Mouse (Mus musculus): Measurements from ENCODE around the gene Tmem206. TPM values are rescaled to one million over a fixed set of nuclear protein-coding genes. Genes with fewer than 3 reads are reported as not detected.
A peak's percentile ranks its signal among the peaks of the same experiment; 100 is the strongest.

The Tmem206 gene
- 6.2 and 6.8 TPM in 2 replicates for total RNA-seq (2021)
- long read RNA-seq, experiment 1, transcript Tmem206-201 (8 exons, 2,246 nt) = major isoform, 12 of 14 reads
- long read RNA-seq, experiment 1, partial matches to known transcripts = 0 of 14 reads
- long read RNA-seq, experiment 1, other reads (novel, unspliced or antisense) = 2 of 14 reads
- long read RNA-seq, experiment 2, transcript Tmem206-201 (8 exons, 2,246 nt) = major isoform, 8 of 10 reads
- long read RNA-seq, experiment 2, partial matches to known transcripts = 0 of 10 reads
- long read RNA-seq, experiment 2, other reads (novel, unspliced or antisense) = 2 of 10 reads

DNA sequence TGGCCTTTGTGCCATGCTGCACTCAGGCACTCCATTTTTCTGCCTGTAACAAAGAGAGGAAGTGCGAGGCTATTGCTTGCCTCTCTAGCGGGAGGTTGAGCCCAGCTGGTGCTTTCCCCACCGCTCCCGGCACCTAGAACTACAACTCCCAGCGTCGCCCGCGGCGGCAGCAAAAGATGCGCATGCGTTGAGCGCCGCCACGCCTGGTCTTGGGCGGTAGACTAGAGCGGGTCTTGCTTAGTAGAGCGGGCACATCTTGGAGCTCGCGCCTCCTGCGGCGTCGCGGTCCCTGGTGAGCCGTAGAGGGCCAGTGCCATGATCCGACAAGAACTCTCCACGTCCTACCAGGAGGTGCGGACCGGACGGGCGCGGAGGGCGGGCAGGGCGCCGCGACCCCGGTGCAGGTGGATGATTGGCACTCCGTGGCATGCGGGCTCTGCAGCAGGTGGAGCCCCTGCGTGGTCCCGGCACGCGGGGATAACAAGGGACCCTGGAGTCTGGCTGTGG is at the start of gene Tmem206:
Gene Tmem206, plus strand, starts transcription at position 187 of the 507 bp plus-strand sequence.
- DNase-seq = peak; percentile 96

DNA sequence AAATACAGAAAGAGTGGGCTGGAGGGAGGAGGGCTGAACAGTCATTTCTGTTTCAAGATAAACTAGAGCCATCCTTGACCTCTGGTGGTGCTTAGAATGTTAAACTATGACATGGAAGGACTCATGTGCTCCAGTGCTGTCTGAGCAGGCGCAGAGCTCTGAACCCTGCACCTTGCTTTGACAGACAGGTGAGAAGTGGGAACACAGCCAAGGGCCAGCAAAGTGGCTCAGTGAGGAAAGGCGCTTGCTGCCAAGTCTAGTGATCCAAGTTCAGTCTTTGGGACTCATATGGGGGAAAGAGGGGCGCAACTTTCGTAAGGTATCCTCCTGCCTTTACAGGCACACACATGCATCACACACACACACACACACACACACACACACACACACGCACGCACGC is 49.5 kb upstream of the Tmem206 start:
- no peak for DNase-seq

DNA sequence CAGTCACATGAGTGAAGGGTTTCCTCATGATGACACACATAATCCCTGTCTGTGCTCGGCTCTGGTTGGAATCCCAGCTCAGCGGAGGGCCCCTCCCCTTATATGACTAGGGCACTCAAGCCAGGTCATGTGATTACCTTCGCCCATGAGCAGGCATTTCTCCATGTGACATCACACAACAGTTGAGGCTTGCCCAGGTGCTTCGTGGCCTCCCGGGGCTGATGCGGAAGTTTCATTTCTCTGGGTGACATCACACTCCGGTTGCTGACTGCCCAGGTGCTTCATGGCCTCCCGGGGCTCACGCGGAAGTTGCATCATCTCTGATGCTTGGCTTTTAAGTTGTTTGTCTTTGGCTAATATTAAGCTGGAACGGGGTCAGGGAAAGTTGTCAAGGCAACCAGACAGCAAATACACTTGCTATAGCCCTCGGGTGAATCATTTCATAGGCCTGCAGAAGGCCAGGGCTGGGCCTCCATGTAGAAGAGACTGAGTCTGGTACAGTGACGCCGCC is 48.1 kb upstream of the Tmem206 start:
- DNase-seq = peak; percentile 60

DNA sequence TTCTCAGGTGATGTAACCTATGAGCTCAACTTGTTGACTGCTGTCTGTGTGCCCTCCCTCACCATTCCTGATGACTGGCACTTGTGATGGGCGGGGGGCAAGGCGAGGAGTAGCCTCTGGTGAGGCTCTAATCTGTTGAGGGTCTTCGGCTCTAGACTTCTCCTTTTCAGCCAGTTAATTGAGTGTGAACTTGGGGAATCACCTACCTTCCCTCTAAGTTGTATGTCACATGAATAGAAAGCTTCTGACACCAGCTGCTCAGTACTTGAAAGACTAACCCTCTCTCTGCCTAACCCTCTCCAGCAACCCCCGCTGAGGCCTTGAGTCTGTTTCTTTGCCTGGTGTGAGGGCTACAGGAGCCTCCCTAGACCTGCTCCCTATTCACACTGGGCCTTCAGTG is 47.4 kb upstream of the Tmem206 start:
- no peak for DNase-seq

DNA sequence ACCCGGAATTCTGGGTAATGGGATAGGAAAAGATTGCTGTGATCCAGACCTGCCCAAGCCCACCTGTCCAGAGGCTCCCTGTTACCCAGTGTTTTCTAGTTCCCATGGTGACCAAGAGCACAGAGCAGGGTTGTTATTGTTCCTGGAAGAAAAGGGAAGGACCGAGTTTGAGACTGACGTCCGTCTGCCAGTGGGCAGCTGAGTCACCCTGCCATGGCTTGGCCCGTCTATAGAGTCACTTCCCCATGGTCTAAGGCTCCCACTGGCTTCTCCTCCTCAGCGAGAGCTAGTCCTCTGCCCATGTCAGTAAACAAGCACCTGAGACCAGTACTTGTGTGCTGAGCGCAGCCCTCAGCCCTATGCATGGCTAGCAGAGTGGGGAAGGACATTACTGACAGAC is 44.5 kb upstream of the Tmem206 start:
- DNase-seq = no peak

DNA sequence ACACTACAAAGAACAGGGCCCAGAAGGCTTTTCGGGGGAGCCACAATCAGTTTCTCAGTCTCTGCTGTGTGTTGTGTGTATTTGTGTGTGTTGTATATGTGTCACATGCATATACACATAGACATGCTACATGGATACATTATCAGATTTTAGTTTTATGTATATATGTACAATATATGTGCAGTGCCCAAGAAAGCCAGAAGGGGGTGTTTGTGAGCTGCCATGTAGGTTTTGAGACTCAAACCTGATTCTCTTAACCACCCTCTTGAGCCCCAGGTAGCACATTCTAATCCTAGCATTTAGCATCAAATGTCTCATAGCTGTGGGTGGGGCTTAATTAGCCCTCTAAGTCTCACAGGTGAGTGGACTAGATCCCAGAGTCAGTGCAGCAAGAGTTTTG is 43.4 kb upstream of the Tmem206 start:
- DNase-seq = no peak

DNA sequence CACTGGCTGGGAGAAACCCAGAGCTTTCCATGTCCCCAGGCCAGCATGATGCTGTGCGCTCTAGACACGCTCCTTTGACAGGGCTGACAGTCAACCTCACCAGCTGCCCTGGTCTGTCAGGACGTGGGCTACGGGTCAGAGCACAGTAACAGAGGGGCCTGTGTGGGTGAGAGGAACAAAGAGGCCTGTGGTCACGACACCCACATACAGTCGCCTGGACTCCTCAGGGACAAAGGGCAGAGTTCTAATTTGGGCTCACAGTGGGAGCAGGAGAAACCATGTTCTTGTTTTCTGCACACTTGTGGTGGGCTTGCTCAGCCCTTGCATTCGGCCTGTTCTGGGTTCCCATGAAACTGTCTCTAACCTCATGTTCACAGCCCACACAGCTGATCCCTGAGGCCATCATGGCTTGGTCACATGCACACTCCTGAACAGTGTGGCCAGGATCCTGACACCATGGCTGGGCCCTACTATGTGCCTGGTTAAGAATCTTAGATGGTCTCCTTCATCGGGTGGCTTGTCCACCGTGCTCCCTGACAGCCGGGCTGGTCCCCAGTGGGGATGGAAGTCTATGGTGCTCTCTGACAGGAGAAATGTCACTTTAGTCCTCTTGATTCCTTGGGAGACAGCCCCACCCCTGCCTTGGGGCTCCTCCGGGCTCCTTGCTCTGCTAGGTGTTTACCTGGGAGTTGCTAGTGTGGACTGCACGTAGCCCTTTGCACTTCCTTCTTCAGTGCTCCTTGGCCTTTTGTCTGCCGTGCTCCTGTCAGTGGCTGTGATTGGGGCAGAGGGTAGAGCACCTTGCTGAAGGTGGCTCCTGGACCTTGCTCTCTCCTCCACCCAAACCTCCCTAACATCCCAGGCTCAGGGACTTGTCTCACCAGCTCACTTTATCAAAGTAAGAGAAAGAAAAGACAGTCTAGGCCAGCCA is 42.3 kb upstream of the Tmem206 start:
- no peak for DNase-seq

DNA sequence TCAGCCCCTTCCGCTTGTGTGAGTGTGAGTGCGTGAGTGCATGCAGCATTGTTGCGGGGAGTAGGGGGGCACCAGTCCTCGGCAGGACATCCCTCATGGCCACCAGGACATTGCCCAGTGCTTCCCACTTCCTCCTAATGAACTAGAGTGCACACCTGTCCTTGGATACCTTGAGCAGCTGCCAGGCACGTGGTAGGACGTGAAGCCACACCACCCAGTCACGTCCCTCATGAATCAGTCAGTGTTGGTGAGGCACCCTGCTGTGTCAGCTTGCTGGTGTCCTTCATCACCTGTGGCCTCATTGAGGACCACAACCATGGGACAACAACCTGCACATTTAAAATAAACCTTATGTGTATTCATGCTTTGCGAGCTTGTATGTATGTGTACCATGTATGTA is 41.2 kb upstream of the Tmem206 start:
- DNase-seq = no peak

DNA sequence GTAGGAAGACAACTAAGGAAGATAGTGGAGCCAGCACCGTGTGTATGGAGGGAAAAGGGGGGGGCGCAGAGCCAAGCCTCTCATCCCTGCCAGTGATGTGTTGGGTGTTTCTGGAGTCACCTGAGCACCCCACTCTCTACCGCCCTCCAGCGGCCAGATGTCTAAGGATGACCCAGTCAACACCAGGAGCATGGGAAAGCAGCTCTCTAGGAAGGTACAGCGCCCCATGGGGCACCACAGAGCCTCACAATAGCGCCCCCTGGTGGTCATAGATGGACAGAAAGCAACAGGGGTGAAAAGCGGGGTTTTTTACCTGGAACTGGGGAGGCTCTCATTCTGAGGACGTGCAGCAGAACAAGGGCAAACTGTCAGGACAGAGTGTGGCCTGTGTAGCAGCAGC is 37.0 kb upstream of the Tmem206 start:
- peak; percentile 88 for DNase-seq

DNA sequence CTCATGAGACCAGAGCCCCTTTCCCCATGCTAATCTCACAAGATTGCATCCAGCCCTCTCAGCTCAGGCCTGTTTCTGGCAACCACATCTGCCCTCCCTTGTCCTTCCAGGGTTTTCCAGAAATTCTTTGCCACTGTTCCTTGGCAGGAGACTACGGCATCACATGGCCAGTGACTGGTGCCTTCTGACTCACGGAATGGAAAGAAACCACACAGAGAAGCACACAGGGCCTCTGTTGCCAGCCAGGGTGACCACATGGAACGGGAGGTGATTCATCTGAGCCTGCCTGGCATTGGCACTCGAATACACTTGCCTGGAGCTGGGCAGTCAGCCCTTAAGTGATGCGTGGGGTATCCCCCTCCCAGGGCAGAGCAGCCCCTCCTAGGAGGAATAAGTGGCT is 33.4 kb upstream of the Tmem206 start:
- peak; percentile 92 for DNase-seq

DNA sequence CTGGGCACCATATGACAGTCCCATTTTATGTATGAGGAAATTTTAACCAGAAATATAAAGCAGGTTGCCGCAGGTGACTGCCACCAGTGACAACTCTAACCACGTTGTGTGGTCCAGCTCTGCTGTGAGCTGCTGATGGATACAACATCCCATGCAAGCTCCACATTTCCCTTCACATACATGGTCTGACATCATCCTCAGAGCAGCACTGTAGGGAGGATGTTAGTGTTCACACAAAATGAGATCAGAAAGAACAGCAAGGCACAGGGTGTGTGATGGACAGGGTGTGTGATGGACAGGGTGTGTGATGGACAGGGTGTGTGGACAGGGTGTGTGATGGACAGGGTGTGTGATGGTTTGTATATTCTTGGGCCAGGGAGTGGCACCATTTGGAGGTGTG is 32.7 kb upstream of the Tmem206 start:
- DNase-seq = no peak

DNA sequence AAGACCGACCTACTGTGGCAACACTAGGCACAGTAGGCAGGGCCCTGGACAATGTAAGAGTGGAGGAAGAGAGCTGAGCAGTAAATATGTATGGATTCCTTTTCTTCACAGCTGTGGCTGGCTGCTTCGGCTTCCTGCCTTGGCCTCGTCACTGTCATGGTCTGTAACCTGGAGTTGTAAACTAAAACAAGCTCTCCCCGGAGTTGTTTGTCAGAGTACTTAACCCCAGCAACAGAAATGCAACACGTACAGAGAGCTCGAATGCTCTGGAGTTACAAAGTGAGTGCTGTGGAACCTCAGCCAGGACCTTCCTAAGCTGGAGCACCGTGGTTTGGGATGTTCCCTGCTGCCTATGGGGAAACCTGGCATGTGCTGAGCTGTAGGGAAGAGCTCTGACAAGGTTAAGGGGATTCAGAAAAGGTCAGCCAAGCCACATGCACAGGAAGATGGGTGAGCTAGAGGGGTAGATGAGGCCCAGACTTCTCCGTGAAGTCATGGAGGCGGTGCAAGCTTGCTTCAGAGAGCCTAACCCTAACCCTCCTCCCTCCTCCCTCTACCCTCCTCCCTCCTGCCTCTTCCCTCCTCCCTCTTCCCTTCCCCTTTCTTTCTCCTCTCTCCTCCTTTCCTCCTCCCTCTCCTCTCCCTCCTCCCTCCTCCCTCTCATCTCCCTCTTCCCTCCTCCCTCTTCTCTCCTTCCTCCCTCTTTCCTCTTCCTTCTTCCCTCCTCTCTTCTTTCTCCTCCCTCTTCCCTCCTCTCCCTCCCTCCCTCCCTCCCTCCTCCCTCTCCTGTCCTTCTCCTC is 31.5 kb upstream of the Tmem206 start:
- no peak for DNase-seq

DNA sequence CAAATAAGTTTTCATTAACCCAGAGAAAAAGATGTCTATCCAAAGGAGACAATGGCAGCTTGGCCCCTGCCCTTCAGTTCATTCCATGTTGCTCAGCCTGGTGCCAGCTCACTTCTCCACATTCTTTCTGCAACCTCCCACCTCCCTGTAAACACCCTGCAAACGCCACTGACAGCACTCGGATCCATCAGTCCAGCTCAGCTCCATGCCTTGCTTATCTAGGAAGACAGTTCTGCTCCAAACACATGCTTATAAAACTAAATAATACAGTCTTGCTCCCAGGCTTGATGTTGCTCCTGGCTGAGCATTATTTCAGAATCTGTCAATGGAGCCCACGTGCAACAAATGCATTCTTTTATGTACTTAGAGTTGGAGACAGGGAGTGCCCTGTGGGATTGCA is 29.9 kb upstream of the Tmem206 start:
- DNase-seq = no peak

DNA sequence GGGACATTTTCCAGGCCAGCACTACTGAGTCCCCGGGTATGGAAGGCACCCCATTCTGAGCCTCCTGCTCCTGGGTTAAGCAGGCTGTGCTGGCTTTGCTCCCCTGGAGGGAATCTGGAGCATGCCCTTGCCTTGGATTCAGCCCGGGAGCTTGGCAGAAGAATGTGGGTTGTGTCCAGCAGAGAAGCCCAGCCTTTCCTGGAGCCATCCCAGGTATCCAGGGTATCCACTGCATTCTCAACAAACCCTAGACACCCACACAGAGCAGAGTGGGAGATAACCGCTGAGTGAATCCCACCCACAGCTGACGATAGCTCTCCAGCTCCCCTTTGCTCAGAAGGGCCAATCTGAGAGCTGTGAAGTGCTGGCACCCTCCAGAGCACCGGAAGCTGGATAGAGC is 29.3 kb upstream of the Tmem206 start:
- peak; percentile 83 for DNase-seq

DNA sequence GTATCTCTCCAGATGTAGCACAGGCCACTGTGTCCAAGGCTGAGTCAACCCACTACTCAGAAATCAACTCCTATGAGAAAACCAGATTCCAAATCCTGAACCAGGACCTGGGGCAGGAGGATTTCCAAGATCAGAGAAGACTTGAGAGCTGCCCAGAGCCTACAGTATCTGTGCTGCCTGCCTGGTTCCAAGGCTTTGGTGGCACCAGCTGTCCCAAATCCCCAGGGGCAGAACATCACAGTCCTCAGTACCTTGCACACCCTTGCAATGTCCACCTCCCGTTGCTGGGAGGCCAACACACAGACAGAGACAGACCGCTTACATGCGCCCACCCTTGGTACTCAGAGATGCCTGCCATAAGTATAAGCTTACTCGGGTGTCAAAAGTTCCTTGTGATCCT is 27.4 kb upstream of the Tmem206 start:
- no peak for DNase-seq

DNA sequence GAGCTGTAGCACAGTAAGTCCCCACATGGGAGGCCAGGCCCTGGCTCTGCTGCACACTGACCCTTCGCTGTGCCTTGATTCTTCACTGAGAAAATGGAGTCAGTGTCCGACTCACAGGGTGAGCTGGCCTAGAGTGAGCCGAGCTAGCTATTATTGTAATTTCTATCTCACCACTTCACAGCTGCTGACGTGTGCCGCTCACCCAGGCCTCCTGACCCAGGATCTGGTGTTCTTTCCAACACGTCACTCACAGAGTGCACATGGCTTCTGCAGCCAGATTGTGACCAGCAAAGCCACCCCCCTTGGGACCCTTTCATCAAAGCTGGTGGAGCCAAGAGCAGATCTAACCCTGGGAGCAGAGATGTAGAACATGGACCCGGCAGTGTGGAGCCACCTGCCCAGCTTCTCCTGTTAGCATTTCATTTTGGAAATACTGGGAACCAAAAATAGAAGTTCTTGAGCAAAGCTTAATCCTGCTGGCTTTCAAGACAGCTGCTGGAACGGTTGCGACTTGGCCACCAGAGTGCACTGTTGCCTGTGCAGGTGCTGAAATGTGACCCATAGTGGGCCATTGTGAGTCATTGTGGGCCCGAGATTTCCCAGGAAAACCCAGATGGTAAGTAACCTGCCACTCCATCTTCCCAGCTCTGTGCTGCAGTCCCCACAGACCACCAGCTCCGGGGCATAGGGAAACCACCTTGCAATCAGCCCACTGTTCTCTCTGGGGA is 26.3 kb upstream of the Tmem206 start:
- peak; percentile 82 for DNase-seq

DNA sequence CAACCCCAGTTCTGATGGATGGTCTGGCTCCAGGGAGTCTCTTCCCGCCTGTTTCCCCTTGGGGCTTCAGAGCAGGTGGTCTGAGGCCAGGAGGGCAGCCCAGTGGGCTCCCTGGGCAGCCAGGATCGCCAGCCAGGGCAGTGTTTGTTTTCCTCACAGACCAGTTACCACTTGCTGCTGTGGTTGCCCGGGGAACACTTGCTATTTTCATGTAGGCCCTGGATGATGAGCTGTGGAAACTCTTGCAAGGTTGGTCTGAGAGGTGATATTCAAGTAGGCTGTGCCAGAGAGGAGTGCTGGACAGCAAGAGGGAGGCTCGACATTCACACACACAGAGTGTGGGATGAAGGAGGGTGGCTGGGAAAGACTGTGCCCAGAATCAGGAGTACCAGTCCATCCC is 23.8 kb upstream of the Tmem206 start:
- no peak for DNase-seq

DNA sequence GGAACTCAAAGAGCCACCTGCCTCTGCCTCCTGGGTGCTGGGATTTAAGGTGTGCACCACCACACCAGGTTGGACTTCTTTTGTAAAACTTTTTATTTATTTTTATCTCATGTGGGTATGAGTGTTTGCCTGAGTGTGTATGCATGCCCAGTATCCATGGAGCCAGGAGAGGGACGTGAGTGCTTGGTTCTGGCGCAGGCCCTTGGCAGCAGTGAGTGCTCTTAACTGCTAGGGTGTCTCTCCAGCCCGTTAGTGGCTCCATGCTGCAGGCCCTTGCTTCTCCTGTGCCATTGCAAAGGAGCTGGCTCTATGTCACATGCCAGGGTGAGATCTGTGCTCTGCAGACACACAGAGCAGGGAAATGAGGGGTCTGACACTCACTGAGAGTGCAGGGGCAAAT is 22.0 kb upstream of the Tmem206 start:
- DNase-seq = no peak

DNA sequence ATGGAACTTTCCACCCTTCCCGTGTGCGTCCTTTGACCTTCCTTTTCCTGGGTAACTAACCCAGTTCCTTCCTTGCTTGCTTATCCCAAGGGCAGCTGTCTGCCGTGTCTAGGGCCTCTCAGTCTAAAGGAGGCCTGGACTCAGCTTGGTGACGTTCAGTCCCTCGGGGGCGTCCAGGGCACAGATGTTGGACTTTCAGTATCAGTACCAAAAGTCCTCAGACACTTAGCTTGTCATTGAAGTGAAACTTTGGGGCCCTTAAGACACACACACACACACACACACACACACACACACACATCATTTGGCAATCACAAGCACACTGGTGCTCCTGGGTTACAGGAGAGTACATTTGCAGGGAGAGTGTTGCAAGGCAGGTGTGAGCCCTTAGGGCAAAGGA is 21.5 kb upstream of the Tmem206 start:
- DNase-seq = peak; percentile 59

DNA sequence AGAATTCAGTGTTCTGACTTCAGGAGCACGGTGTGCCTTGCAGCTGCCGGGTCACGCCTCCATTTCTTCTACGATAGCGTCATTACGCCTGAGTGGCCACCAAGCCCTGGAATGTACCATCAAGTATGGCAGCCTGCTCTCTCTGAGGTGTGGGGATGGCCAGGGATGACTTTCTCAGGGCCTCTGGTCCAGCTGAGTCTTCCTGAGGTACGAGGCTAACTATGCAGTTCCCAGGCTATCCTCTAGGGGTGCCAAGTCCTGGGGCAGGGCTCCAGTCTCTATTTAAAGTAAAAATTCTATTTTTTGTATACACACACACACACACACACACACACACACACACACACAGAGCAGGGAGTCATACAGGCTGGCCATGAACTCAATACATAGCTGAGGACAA is 20.1 kb upstream of the Tmem206 start:
- no peak for DNase-seq

DNA sequence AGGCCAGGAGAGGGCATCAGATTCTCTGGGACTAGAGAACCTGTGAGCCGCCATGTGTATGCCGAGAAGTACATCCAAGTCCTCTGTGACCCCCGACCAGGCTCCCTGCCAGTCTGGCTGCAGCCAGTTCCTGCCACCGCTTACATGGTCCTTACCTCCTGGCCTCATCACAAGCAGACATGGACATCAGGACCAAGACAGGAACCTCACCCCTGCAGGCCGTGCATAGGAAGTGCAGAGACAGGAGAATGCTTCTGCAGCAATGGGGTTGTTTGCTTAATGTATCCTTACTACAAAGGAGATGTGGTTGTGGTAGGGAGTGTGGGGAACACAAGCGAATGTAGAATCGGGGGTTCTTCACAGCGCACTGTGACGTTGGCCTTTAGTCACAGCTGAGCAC is 19.4 kb upstream of the Tmem206 start:
- DNase-seq = no peak

Measured in adrenal gland, postnatal 14 days (tissue).